Mouse (Mus musculus) adrenal gland, adult 10 weeks (tissue): Measurements from ENCODE around the gene 0610010F05Rik. TPM values are rescaled to one million over a fixed set of nuclear protein-coding genes. Genes with fewer than 3 reads are reported as not detected.

Experiments
- polyA plus RNA-seq: library from polyadenylated mRNA; stranded (reverse); fragments of 350-450 nt; fragmentation: Illumina TruSeq; extraction: RNeasy Lipid Tissue Mini Kit (QIAGEN cat#74804); gene quantifications from one replicate; pipeline ENCODE4 v1.2.3, GENCODE M21; 2014; ENCODE audit warnings: low read depth, low replicate concordance

0610010F05Rik gene
- polyA plus RNA-seq: 55.3 TPM

GRCm38 (mm10) chr11:23632945-23633878 is at the start of gene 0610010F05Rik:
TSS of gene 0610010F05Rik (minus strand) at chr11:23633639.

GRCm38 (mm10) chr11:23665798-23666501 is 32.5 kb upstream of the 0610010F05Rik start, which contains the start of gene Pex13:
TSS of gene Pex13 (minus strand) at chr11:23665959.

DNA sequence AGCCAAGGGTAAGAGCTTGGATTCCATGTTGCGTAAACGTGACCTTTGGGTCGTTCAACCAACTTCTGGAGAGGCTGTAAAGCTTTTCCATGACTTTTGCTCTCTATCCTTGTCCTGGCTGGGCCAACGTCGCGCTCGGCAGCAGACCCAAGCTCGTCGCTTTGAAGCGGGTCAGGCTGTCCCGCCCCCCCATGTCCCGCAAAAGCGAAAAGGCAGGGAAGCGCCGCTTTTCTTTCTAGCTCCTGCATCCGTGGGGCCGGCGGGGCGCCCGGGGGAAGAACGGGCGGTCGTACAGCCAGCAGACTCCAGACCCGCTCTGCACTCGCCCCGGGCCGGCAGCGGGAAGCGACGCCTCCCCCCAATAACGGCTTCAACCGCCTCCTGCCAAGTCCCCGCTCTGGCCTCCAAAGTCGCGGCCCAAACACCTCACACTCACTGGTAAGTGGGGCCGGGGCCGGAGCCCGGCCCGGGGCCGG is 31.9 kb upstream of the 0610010F05Rik start, which contains the start of gene Pus10:
Pus10 (plus strand) TSS at position 364 of the 476 bp plus-strand sequence.

GRCm38 (mm10) chr11:23520473-23521205 is 112.8 kb downstream of the 0610010F05Rik start, which contains the start of gene 1700093K21Rik:
TSS of gene 1700093K21Rik (minus strand) at chr11:23521155.

Other genes with a start within 250 kb of the 0610010F05Rik start
- 115 TPM for gene Ahsa2, start 135.6 kb downstream of the 0610010F05Rik start, polyA plus RNA-seq
- not detected for gene 1700093K21Rik, start 112.5 kb downstream of the 0610010F05Rik start, polyA plus RNA-seq
- 31.8 TPM for gene Pus10, start 32.0 kb upstream of the 0610010F05Rik start, polyA plus RNA-seq
- gene Pex13, start 32.3 kb upstream of the 0610010F05Rik start, polyA plus RNA-seq: 153 TPM
- 14.1 TPM for gene Rel, start 137.3 kb upstream of the 0610010F05Rik start, polyA plus RNA-seq